ENCODE assay signal across 8 mouse cellular contexts in genomic region chr5:45494093-45494755, GRCm38 (mm10). TPM values are rescaled to one million over a fixed set of nuclear protein-coding genes. Genes with fewer than 3 reads are reported as not detected.
A peak's percentile ranks its signal among the peaks of the same experiment; 100 is the strongest.
DNase-seq lines count a peak whose midpoint lies in the region; ATAC-seq and TF ChIP-seq lines count a peak whose summit lies in the region.

No protein-coding gene starts in this region.

- no peak for ATAC-seq in embryonic facial prominence, embryonic 14.5 days (ENCODE audit: low read depth)
- ATAC-seq in intestine, postnatal 0 days = no peak
- no peak; the same call in 1 of the 2 replicates for ATAC-seq in midbrain, embryonic 15.5 days (replicated peaks)
- ATAC-seq in megakaryocyte progenitor cell, adult 5-6 weeks (replicated peaks; ENCODE audit: poor library complexity) = no peak

- no peaks in the 10 kb centered on the region for H3K27me3 ChIP-seq in heart, embryonic 10.5 days (ENCODE audit: insufficient read depth, poor library complexity, severe bottlenecking)
- no peaks in the 10 kb centered on the region for H3K27me3 ChIP-seq in embryonic facial prominence, embryonic 14.5 days (replicated peaks; ENCODE audit: control insufficient read depth, insufficient read depth, low read length)
- H3K27me3 ChIP-seq in intestine, postnatal 0 days (replicated peaks; ENCODE audit: control insufficient read depth, insufficient read depth, low read length) = no peaks in the 10 kb centered on the region
- H3K27me3 ChIP-seq in midbrain, embryonic 15.5 days (replicated peaks) = no peaks in the 10 kb centered on the region

- no peaks in the 10 kb centered on the region for H3K9me3 ChIP-seq in heart, embryonic 10.5 days
- H3K9me3 ChIP-seq in embryonic facial prominence, embryonic 14.5 days (ENCODE audit: control insufficient read depth, low read length) = no peaks in the 10 kb centered on the region
- H3K9me3 ChIP-seq in intestine, postnatal 0 days (ENCODE audit: control insufficient read depth) = no peaks in the 10 kb centered on the region
- H3K9me3 ChIP-seq in midbrain, embryonic 15.5 days = no peaks in the 10 kb centered on the region

- H3K4me2 ChIP-seq in embryonic facial prominence, embryonic 14.5 days (ENCODE audit: low read depth, low read length) = peak overlapping the region; percentile 81
- H3K4me2 ChIP-seq in intestine, postnatal 0 days (replicated peaks; ENCODE audit: low read depth) = peak overlapping the region; percentile 83
- H3K4me2 ChIP-seq in midbrain, embryonic 15.5 days = peak overlapping the region; percentile 80

- intact Hi-C loops in heart, postnatal 14 days (cut with DNase I) = loop anchor here (2.0 kb wide), 1 partner anchor 23 kb away; no protein-coding TSS in a partner anchor

- H3K4me1 ChIP-seq in heart, embryonic 10.5 days = peaks cover 10% of the 10 kb centered on the region; the same call in 1 of the 2 replicates
- H3K4me1 ChIP-seq in embryonic facial prominence, embryonic 14.5 days (ENCODE audit: control insufficient read depth, insufficient read depth, low read length) = peaks cover 8% of the 10 kb centered on the region
- peaks cover 6% of the 10 kb centered on the region; the same call in 1 of the 2 replicates for H3K4me1 ChIP-seq in intestine, postnatal 0 days (replicated peaks; ENCODE audit: control insufficient read depth, insufficient read depth, low read length)
- H3K4me1 ChIP-seq in midbrain, embryonic 15.5 days = peaks cover 16% of the 10 kb centered on the region

- no peak for TF ChIP-seq CTCF in intestine, postnatal 0 days (IDR thresholded peaks at IDR 0.05; ENCODE audit: low read depth)

- H3K36me3 ChIP-seq in heart, embryonic 10.5 days = peaks cover 35% of the 10 kb centered on the region
- H3K36me3 ChIP-seq in embryonic facial prominence, embryonic 14.5 days (ENCODE audit: control insufficient read depth, insufficient read depth, low read length) = peaks cover 29% of the 10 kb centered on the region
- H3K36me3 ChIP-seq in intestine, postnatal 0 days (ENCODE audit: control insufficient read depth, insufficient read depth) = peaks cover 24% of the 10 kb centered on the region
- H3K36me3 ChIP-seq in midbrain, embryonic 15.5 days (replicated peaks) = no peaks in the 10 kb centered on the region

- 50% methylated on average over 9 of the region's 9 CpGs for WGBS in heart, embryonic 10.5 days
- 61% methylated on average over 9 of the region's 9 CpGs for WGBS in embryonic facial prominence, embryonic 14.5 days
- 30% methylated on average over 9 of the region's 9 CpGs for WGBS in intestine, postnatal 0 days
- 71% methylated on average over 9 of the region's 9 CpGs for WGBS in midbrain, embryonic 15.5 days

- DNase-seq in heart, embryonic 10.5 days (ENCODE audit: low spot score) = no peak
- DNase-seq in heart, postnatal 14 days = no peak
- DNase-seq in embryonic facial prominence, embryonic 14.5 days (ENCODE audit: low spot score) = no peak
- DNase-seq in right cerebral cortex, adult 2 months (ENCODE audit: low spot score in 2 of 2) = no peak
- no peak for DNase-seq in spleen, postnatal 14 days (ENCODE audit: low spot score in 2 of 2)

- peak overlapping the region; percentile 93; the same call in 1 of the 2 replicates for H3K27ac ChIP-seq in heart, embryonic 10.5 days
- H3K27ac ChIP-seq in embryonic facial prominence, embryonic 14.5 days (replicated peaks; ENCODE audit: low read depth, low read length) = no peak overlapping the region
- H3K27ac ChIP-seq in intestine, postnatal 0 days (ENCODE audit: low read depth, low read length) = peak overlapping the region; percentile 83; the same call in 1 of the 2 replicates
- no peak overlapping the region for H3K27ac ChIP-seq in midbrain, embryonic 15.5 days

- peak overlapping the region; percentile 87 for H3K9ac ChIP-seq in embryonic facial prominence, embryonic 14.5 days (ENCODE audit: low read depth, low read length)
- peak overlapping the region; percentile 57 for H3K9ac ChIP-seq in intestine, postnatal 0 days (ENCODE audit: low read depth, low read length)
- H3K9ac ChIP-seq in midbrain, embryonic 15.5 days = peak overlapping the region; percentile 64

- peak overlapping the region; percentile 81 for H3K4me3 ChIP-seq in heart, embryonic 10.5 days
- peak overlapping the region; percentile 87 for H3K4me3 ChIP-seq in embryonic facial prominence, embryonic 14.5 days (ENCODE audit: low read depth, low read length)
- H3K4me3 ChIP-seq in intestine, postnatal 0 days (ENCODE audit: low read depth, low read length) = peak overlapping the region; percentile 69
- peak overlapping the region; percentile 82 for H3K4me3 ChIP-seq in midbrain, embryonic 15.5 days

RNA-seq across cellular contexts. Expression of gene Lap3, which starts 1.1 kb away (rescaled TPM):
- 96.1 and 96.5 TPM in 2 replicates for polyA plus RNA-seq in heart, embryonic 10.5 days (2016; fragmentation: Nextera tagmentation; extraction: Ambion mirVana)
- 10 to 100 TPM; 68.9 to 75.3 TPM for total RNA-seq in heart, postnatal 14 days (2021)
- polyA plus RNA-seq in embryonic facial prominence, embryonic 14.5 days (2014; fragmentation: Nextera tagmentation; extraction: Ambion mirVana) = 81.5 and 85.1 TPM in 2 replicates
- 108 and 120 TPM in 2 replicates for polyA plus RNA-seq in intestine, postnatal 0 days (2015; fragmentation: Nextera tagmentation; extraction: Ambion mirVana)
- polyA plus RNA-seq in midbrain, embryonic 15.5 days (2015; fragmentation: Nextera tagmentation; extraction: Ambion mirVana) = 28.7 and 29.9 TPM in 2 replicates
- total RNA-seq in megakaryocyte progenitor cell, adult 5-6 weeks (2015) = 56.3 and 61.9 TPM in 2 replicates
- total RNA-seq in megakaryocyte progenitor cell, adult 5-6 weeks (2017) = 57.5 and 63.4 TPM in 2 replicates

RNA-seq across cellular contexts. Expression of gene Med28, which starts 25.8 kb away (rescaled TPM):
- polyA plus RNA-seq in heart, embryonic 10.5 days (2016; fragmentation: Nextera tagmentation; extraction: Ambion mirVana) = 229 and 242 TPM in 2 replicates
- 10 to 100 TPM; 44.3 to 48.4 TPM for total RNA-seq in heart, postnatal 14 days (2021)
- polyA plus RNA-seq in embryonic facial prominence, embryonic 14.5 days (2014; fragmentation: Nextera tagmentation; extraction: Ambion mirVana) = 223 and 226 TPM in 2 replicates
- polyA plus RNA-seq in intestine, postnatal 0 days (2015; fragmentation: Nextera tagmentation; extraction: Ambion mirVana) = 203 and 213 TPM in 2 replicates
- 251 and 261 TPM in 2 replicates for polyA plus RNA-seq in midbrain, embryonic 15.5 days (2015; fragmentation: Nextera tagmentation; extraction: Ambion mirVana)
- total RNA-seq in megakaryocyte progenitor cell, adult 5-6 weeks (2015) = 100 and 109 TPM in 2 replicates
- 41.2 and 49.0 TPM in 2 replicates for total RNA-seq in megakaryocyte progenitor cell, adult 5-6 weeks (2017)

RNA-seq across cellular contexts. Expression of gene Clrn2, which starts 40.7 kb away (rescaled TPM):
- polyA plus RNA-seq in heart, embryonic 10.5 days (2016; fragmentation: Nextera tagmentation; extraction: Ambion mirVana) = not detected in 2 replicates
- total RNA-seq in heart, postnatal 14 days (2021) = not detected
- 0.22 and 0.31 TPM in 2 replicates for polyA plus RNA-seq in embryonic facial prominence, embryonic 14.5 days (2014; fragmentation: Nextera tagmentation; extraction: Ambion mirVana)
- polyA plus RNA-seq in intestine, postnatal 0 days (2015; fragmentation: Nextera tagmentation; extraction: Ambion mirVana) = not detected in 2 replicates
- 0.18 and 0.50 TPM in 2 replicates for polyA plus RNA-seq in midbrain, embryonic 15.5 days (2015; fragmentation: Nextera tagmentation; extraction: Ambion mirVana)
- not detected in 2 replicates for total RNA-seq in megakaryocyte progenitor cell, adult 5-6 weeks (2015)
- not detected in 2 replicates for total RNA-seq in megakaryocyte progenitor cell, adult 5-6 weeks (2017)

RNA-seq across cellular contexts. Expression of gene Qdpr, which starts 44.2 kb away (rescaled TPM):
- polyA plus RNA-seq in heart, embryonic 10.5 days (2016; fragmentation: Nextera tagmentation; extraction: Ambion mirVana) = 110 and 116 TPM in 2 replicates
- total RNA-seq in heart, postnatal 14 days (2021) = 10 to 100 TPM; 69.2 to 73.7 TPM
- 122 and 125 TPM in 2 replicates for polyA plus RNA-seq in embryonic facial prominence, embryonic 14.5 days (2014; fragmentation: Nextera tagmentation; extraction: Ambion mirVana)
- 355 and 422 TPM in 2 replicates for polyA plus RNA-seq in intestine, postnatal 0 days (2015; fragmentation: Nextera tagmentation; extraction: Ambion mirVana)
- polyA plus RNA-seq in midbrain, embryonic 15.5 days (2015; fragmentation: Nextera tagmentation; extraction: Ambion mirVana) = 110 and 132 TPM in 2 replicates
- total RNA-seq in megakaryocyte progenitor cell, adult 5-6 weeks (2015) = 121 and 133 TPM in 2 replicates
- total RNA-seq in megakaryocyte progenitor cell, adult 5-6 weeks (2017) = 39.5 and 52.2 TPM in 2 replicates

Comparison
In these comparisons a context has a peak if more than half of its experiments do, and no peak if none do; other contexts are left out.
1. H3K27ac ChIP-seq: peak in heart, embryonic 10.5 days (single experiment) and intestine, postnatal 0 days (single experiment); none in embryonic facial prominence, embryonic 14.5 days (single experiment) and midbrain, embryonic 15.5 days (single experiment).
2. Peak in every context shown above with its lines, with median percentiles within 50 percentile points of each other: H3K4me3 ChIP-seq, H3K4me2 ChIP-seq and H3K9ac ChIP-seq.